Mouse (Mus musculus): ENCODE data around the gene Crip1. TPM values are rescaled to one million over a fixed set of nuclear protein-coding genes. Genes with fewer than 3 reads are reported as not detected.

Gene Crip1
- total and polyA plus RNA-seq, 2 experiments from 2014 or later, result 15.4 to 35.8 TPM

- H3K4me2 ChIP-seq (ENCODE audit: low read depth, low read length), result no peak overlapping the region
- no peak overlapping the region for H3K9ac ChIP-seq (replicated peaks; ENCODE audit: low read length)
- H3K4me3 ChIP-seq (ENCODE audit: low read length), result no peak overlapping the region
- peaks cover 11% of the 10 kb centered on the region; the same call in 1 of the 2 replicates for H3K36me3 ChIP-seq (ENCODE audit: insufficient read depth, low read length)
- no peaks in the 10 kb centered on the region for H3K27me3 ChIP-seq (ENCODE audit: insufficient read depth, low read length)
- no peak for DNase-seq (ENCODE audit: low spot score)
- H3K4me1 ChIP-seq (ENCODE audit: insufficient read depth, low read length), result peaks cover 31% of the 10 kb centered on the region
- no peak for TF ChIP-seq CTCF (IDR thresholded peaks at IDR 0.05; ENCODE audit: low read depth)
- H3K9me3 ChIP-seq (ENCODE audit: low read length), result no peaks in the 10 kb centered on the region
- H3K27ac ChIP-seq, result no peak overlapping the region
- 91% methylated on average over 5 of the region's 5 CpGs for WGBS
- no peak for ATAC-seq
Observed at GRCm38 (mm10) chr12:113145591-113145990, 525 bp upstream of the Crip1 start.

- ATAC-seq, result 0 out of 2 replicates have a peak, but pooled peaks have one; percentile 2
- Histone ChIP-seq H3K4me1 (ENCODE audit: insufficient read depth, low read length) (peaks cover 26% of the 10 kb centered on the region), H3K27ac (peak overlapping the region; percentile 41; the same call in 1 of the 2 replicates)
Observed at GRCm38 (mm10) chr12:113147481-113147880, 1.4 kb downstream of the Crip1 start.

GRCm38 (mm10) chr12:113148381-113149035, 2.4 kb downstream of the Crip1 start:
- WGBS, result 51% methylated on average over 16 of the region's 16 CpGs
- no peak for DNase-seq (ENCODE audit: low spot score)
- H3K4me1 ChIP-seq (ENCODE audit: insufficient read depth, low read length), result peaks cover 20% of the 10 kb centered on the region; the same call in 1 of the 2 replicates

More at GRCm38 (mm10) chr12:113147481-113147880, 1.4 kb downstream of the Crip1 start:
- DNase-seq (ENCODE audit: low spot score), result peak; percentile 41
- Histone ChIP-seq H3K9ac (replicated peaks; ENCODE audit: low read length) (no peak overlapping the region), H3K4me3 (ENCODE audit: low read length) (no peak overlapping the region), H3K36me3 (ENCODE audit: insufficient read depth, low read length) (peaks cover 11% of the 10 kb centered on the region; the same call in 1 of the 2 replicates), H3K9me3 (ENCODE audit: low read length) (no peaks in the 10 kb centered on the region), H3K4me2 (ENCODE audit: low read depth, low read length) (no peak overlapping the region), H3K27me3 (ENCODE audit: insufficient read depth, low read length) (no peaks in the 10 kb centered on the region)
- TF ChIP-seq CTCF (IDR thresholded peaks at IDR 0.05; ENCODE audit: low read depth), result no peak
- whole genome bisulfite sequencing, result 51% methylated on average over 8 of the region's 8 CpGs

GRCm38 (mm10) chr12:113149341-113149740, 3.2 kb downstream of the Crip1 start:
- H3K27ac ChIP-seq, result no peak overlapping the region
- peaks cover 20% of the 10 kb centered on the region; the same call in 1 of the 2 replicates for H3K4me1 ChIP-seq (ENCODE audit: insufficient read depth, low read length)
- no peaks in the 10 kb centered on the region for H3K27me3 ChIP-seq (ENCODE audit: insufficient read depth, low read length)
- no peak for TF ChIP-seq CTCF (IDR thresholded peaks at IDR 0.05; ENCODE audit: low read depth)
- no peak overlapping the region for H3K4me2 ChIP-seq (ENCODE audit: low read depth, low read length)
- H3K36me3 ChIP-seq (ENCODE audit: insufficient read depth, low read length), result peaks cover 9% of the 10 kb centered on the region; the same call in 1 of the 2 replicates
- ATAC-seq (no peak), DNase-seq (ENCODE audit: low spot score) (no peak)
- no peak overlapping the region for H3K4me3 ChIP-seq (ENCODE audit: low read length)
- no peaks in the 10 kb centered on the region for H3K9me3 ChIP-seq (ENCODE audit: low read length)
- H3K9ac ChIP-seq (replicated peaks; ENCODE audit: low read length), result no peak overlapping the region
- 43% methylated on average over 4 of the region's 4 CpGs for WGBS

More at GRCm38 (mm10) chr12:113148381-113149035, 2.4 kb downstream of the Crip1 start:
- Histone ChIP-seq H3K9ac (replicated peaks; ENCODE audit: low read length) (no peak overlapping the region), H3K4me2 (ENCODE audit: low read depth, low read length) (no peak overlapping the region), H3K27me3 (ENCODE audit: insufficient read depth, low read length) (no peaks in the 10 kb centered on the region), H3K27ac (no peak overlapping the region), H3K36me3 (ENCODE audit: insufficient read depth, low read length) (peaks cover 11% of the 10 kb centered on the region; the same call in 1 of the 2 replicates), H3K9me3 (ENCODE audit: low read length) (no peaks in the 10 kb centered on the region), H3K4me3 (ENCODE audit: low read length) (no peak overlapping the region)
- TF ChIP-seq CTCF (IDR thresholded peaks at IDR 0.05; ENCODE audit: low read depth), result peak; percentile 31; the same call in 1 of the 2 replicates
- no peak for ATAC-seq

GRCm38 (mm10) chr12:113149896-113150295, 3.8 kb downstream of the Crip1 start:
- 74% methylated on average over 3 of the region's 3 CpGs for WGBS
- no peaks in the 10 kb centered on the region for H3K27me3 ChIP-seq (ENCODE audit: insufficient read depth, low read length)

GRCm38 (mm10) chr12:113150591-113150990, 4.5 kb downstream of the Crip1 start:
- Histone ChIP-seq H3K27ac (no peak overlapping the region), H3K9me3 (ENCODE audit: low read length) (no peaks in the 10 kb centered on the region), H3K4me1 (ENCODE audit: insufficient read depth, low read length) (peaks cover 24% of the 10 kb centered on the region; the same call in 1 of the 2 replicates), H3K27me3 (ENCODE audit: insufficient read depth, low read length) (no peaks in the 10 kb centered on the region), H3K9ac (replicated peaks; ENCODE audit: low read length) (no peak overlapping the region), H3K4me3 (ENCODE audit: low read length) (no peak overlapping the region), H3K36me3 (ENCODE audit: insufficient read depth, low read length) (no peaks in the 10 kb centered on the region), H3K4me2 (ENCODE audit: low read depth, low read length) (no peak overlapping the region)
- DNase-seq (ENCODE audit: low spot score) (no peak), ATAC-seq (no peak)
- WGBS, result 82% methylated on average over 4 of the region's 4 CpGs
- no peak for TF ChIP-seq CTCF (IDR thresholded peaks at IDR 0.05; ENCODE audit: low read depth)

More at GRCm38 (mm10) chr12:113149896-113150295, 3.8 kb downstream of the Crip1 start:
- peaks cover 21% of the 10 kb centered on the region; the same call in 1 of the 2 replicates for H3K4me1 ChIP-seq (ENCODE audit: insufficient read depth, low read length)
- no peaks in the 10 kb centered on the region for H3K9me3 ChIP-seq (ENCODE audit: low read length)
- ATAC-seq, result no peak
- no peak overlapping the region for H3K9ac ChIP-seq (replicated peaks; ENCODE audit: low read length)
- TF ChIP-seq CTCF (IDR thresholded peaks at IDR 0.05; ENCODE audit: low read depth), result no peak
- no peak overlapping the region for H3K27ac ChIP-seq
- H3K36me3 ChIP-seq (ENCODE audit: insufficient read depth, low read length), result peaks cover 3% of the 10 kb centered on the region; the same call in 1 of the 2 replicates
- no peak for DNase-seq (ENCODE audit: low spot score)
- H3K4me2 ChIP-seq (ENCODE audit: low read depth, low read length), result no peak overlapping the region
- no peak overlapping the region for H3K4me3 ChIP-seq (ENCODE audit: low read length)

- H3K4me2 ChIP-seq (ENCODE audit: low read depth, low read length), result peak overlapping the region; percentile 62; the same call in 1 of the 2 replicates
- ATAC-seq (no peak), DNase-seq (ENCODE audit: low spot score) (no peak)
- whole genome bisulfite sequencing, result 64% methylated on average over 8 of the region's 8 CpGs
- H3K36me3 ChIP-seq (ENCODE audit: insufficient read depth, low read length), result no peaks in the 10 kb centered on the region
- no peak overlapping the region for H3K4me3 ChIP-seq (ENCODE audit: low read length)
- no peak for TF ChIP-seq CTCF (IDR thresholded peaks at IDR 0.05; ENCODE audit: low read depth)
- H3K27ac ChIP-seq, result no peak overlapping the region
- H3K27me3 ChIP-seq (ENCODE audit: insufficient read depth, low read length), result no peaks in the 10 kb centered on the region
- no peaks in the 10 kb centered on the region for H3K9me3 ChIP-seq (ENCODE audit: low read length)
- no peak overlapping the region for H3K9ac ChIP-seq (replicated peaks; ENCODE audit: low read length)
- H3K4me1 ChIP-seq (ENCODE audit: insufficient read depth, low read length), result peaks cover 24% of the 10 kb centered on the region; the same call in 1 of the 2 replicates
Observed at GRCm38 (mm10) chr12:113151046-113151445, 4.9 kb downstream of the Crip1 start.

All from hindbrain, postnatal 0 days (tissue).